Mouse (Mus musculus): ENCODE results near the gene Tuba1a. TPM values are rescaled to one million over a fixed set of nuclear protein-coding genes. Genes with fewer than 3 reads are reported as not detected.

The Tuba1a gene
- polyA plus RNA-seq, 1 experiment from 2014 or later: 2,353 TPM

DNA sequence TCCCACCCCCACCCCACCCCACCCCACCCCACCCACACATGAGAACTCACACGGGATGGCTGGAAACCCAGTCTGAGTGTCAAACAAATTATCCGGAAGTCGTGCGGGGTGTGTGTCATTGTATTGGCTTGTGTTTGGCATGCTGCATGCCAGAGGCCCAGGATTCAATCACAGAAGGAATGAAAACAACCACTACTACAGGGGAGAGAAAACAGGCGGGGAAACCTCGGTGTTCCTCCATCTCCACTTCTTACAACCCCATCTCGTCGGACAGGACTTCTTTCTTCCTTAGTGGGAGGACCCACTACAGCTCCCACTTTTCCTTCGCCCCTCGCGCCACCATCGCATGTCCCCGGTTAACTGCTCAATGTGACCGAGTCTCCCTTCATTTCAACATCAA lies 36.4 kb downstream of the Tuba1a start:
- H3K4me1 ChIP-seq: peaks cover 16% of the 10 kb centered on the region
- no peaks in the 10 kb centered on the region for H3K9me3 ChIP-seq
- peak overlapping the region; percentile 75 for H3K9ac ChIP-seq
- H3K4me3 ChIP-seq: peak overlapping the region; percentile 86
- 0% methylated on average over 14 of the region's 14 CpGs for WGBS
- peak overlapping the region; percentile 84 for H3K4me2 ChIP-seq (replicated peaks)
- no peaks in the 10 kb centered on the region for H3K27me3 ChIP-seq
- H3K27ac ChIP-seq: peak overlapping the region; percentile 95
- H3K36me3 ChIP-seq: peaks cover 26% of the 10 kb centered on the region
- ATAC-seq (ENCODE audit: insufficient number of reproducible peaks, insufficient read depth, low FRiP score, low TSS enrichment): no peak

DNA sequence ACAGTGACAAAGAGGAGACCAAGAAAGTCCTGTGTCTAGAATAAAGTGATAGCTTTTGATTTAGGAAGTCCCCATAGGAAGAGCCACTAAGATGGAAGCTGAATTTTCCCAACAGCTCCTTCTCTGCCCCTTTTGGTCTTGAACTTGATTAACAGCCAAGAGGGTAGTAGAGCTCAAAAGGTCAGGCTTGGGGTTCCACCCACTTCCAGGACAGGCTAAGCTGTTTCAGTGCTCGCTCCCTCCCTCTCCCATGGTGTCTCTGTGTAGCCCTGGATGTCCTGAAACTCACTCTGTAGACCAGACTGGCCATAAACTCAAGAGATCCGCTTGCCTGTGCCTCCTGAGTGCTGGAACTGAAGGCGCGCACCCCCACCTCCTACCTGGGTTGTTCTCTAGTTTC lies 37.5 kb downstream of the Tuba1a start:
- Histone ChIP-seq H3K4me1 (peaks cover 16% of the 10 kb centered on the region), H3K36me3 (peaks cover 36% of the 10 kb centered on the region), H3K27me3 (no peaks in the 10 kb centered on the region), H3K4me2 (replicated peaks) (peak overlapping the region; percentile 84), H3K9me3 (no peaks in the 10 kb centered on the region), H3K9ac (peak overlapping the region; percentile 75; the same call in 1 of the 2 replicates), H3K4me3 (peak overlapping the region; percentile 86; the same call in 1 of the 2 replicates), H3K27ac (no peak overlapping the region)
- 87% methylated on average over 4 of the region's 4 CpGs for WGBS
- ATAC-seq (ENCODE audit: insufficient number of reproducible peaks, insufficient read depth, low FRiP score, low TSS enrichment): no peak

DNA sequence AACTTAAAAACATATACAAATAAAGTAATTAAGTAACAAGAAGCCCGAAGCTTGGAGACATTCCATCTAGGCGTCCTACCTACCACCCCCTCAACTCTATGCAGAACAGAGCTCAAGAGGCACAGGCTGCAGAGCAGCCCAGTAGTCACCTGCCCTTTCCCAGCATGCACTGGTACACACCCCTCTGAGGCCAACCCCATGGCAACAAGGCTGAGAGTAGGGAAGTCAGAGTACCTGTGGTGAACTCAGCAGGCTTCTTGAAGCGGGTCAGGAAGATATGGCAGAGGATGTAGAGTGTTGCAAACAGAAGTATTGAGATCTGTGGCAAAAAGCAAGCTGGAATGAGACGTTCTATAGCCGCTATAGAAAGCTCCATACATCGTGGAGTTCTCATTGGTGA lies 38.6 kb downstream of the Tuba1a start:
- ATAC-seq (ENCODE audit: insufficient number of reproducible peaks, insufficient read depth, low FRiP score, low TSS enrichment): no peak
- WGBS: 93% methylated on average over 6 of the region's 6 CpGs
- no peak overlapping the region for H3K27ac ChIP-seq
- H3K9ac ChIP-seq: no peak overlapping the region
- no peaks in the 10 kb centered on the region for H3K9me3 ChIP-seq
- peaks cover 44% of the 10 kb centered on the region for H3K36me3 ChIP-seq
- H3K4me1 ChIP-seq: peaks cover 16% of the 10 kb centered on the region
- no peaks in the 10 kb centered on the region for H3K27me3 ChIP-seq
- H3K4me3 ChIP-seq: no peak overlapping the region
- no peak overlapping the region for H3K4me2 ChIP-seq (replicated peaks)

DNA sequence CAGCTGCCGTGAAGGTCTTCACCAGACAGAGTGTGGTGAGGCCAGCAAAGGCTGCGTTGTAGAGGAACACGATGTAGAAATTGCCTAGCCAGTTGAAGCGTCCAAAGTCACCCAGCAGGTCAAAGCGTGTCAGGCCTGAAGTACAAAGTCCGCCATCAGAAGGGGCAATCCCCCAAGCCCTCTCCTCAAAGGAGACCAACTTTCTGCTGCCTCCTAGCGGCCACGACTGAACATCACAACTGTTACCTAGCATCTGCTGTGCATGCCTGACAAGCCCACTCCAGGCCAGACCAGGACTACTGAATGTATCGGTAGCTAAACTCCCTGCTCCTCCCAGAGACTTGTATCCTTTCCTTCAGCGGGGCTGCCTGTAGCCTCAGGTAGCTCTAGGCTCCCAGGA lies 48.8 kb downstream of the Tuba1a start:
- H3K36me3 ChIP-seq: peaks cover 55% of the 10 kb centered on the region
- H3K9me3 ChIP-seq: no peaks in the 10 kb centered on the region
- no peak overlapping the region for H3K4me3 ChIP-seq

DNA sequence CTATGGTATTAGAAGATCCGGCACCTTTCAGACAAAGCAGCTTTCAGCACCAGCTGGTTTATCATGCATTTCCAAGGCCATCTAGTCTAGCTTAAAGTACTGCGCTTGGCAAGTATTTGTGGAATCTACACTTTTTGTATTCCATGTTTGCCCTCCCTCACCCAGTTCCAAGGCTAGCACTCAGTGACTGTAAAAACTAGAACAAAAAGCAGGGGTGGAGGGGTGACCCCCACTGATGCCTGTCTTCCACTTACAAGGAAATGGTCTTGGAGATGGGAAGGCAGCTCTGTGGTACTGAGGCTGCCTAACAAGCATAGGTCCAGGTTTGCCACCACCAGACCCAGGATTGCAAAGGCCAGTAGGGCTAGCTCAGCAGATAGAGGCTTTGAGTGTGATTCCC lies 50.9 kb downstream of the Tuba1a start:
- H3K27ac ChIP-seq: no peak overlapping the region

More for the DNA sequence above, 48.8 kb downstream of the Tuba1a start:
- peaks cover 10% of the 10 kb centered on the region for H3K27me3 ChIP-seq
- ATAC-seq (ENCODE audit: insufficient number of reproducible peaks, insufficient read depth, low FRiP score, low TSS enrichment): no peak
- no peak overlapping the region for H3K4me2 ChIP-seq (replicated peaks)
- no peak overlapping the region for H3K27ac ChIP-seq
- H3K9ac ChIP-seq: no peak overlapping the region
- H3K4me1 ChIP-seq: no peaks in the 10 kb centered on the region
- 31% methylated on average over 10 of the region's 10 CpGs for WGBS

DNA sequence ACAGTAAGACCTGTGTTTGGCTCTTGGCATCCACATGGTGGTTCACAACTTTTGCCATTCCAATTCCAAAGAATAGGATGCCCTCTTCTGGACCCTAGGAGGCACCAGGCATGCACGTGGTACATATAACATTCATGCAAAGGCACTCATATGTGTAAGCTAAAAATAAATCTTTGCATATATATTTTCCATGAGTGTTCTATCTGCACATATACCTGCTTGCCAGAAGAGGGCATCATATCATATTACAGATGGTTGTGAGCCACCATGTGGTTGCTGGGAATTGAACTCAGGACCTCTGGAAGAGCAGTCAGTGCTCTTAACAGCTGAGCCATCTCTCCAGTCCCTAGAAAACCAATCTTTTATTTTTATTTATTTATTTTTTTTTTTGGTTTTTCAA lies 52.0 kb downstream of the Tuba1a start:
- H3K4me2 ChIP-seq (replicated peaks): no peak overlapping the region
- H3K27ac ChIP-seq: no peak overlapping the region
- H3K36me3 ChIP-seq: peaks cover 24% of the 10 kb centered on the region
- H3K9me3 ChIP-seq: no peaks in the 10 kb centered on the region
- ATAC-seq (ENCODE audit: insufficient number of reproducible peaks, insufficient read depth, low FRiP score, low TSS enrichment): no peak
- H3K4me1 ChIP-seq: peaks cover 12% of the 10 kb centered on the region
- peaks cover 40% of the 10 kb centered on the region for H3K27me3 ChIP-seq
- H3K4me3 ChIP-seq: no peak overlapping the region
- no peak overlapping the region for H3K9ac ChIP-seq
- WGBS: 55% methylated on average over 1 of the region's 1 CpGs

More for the DNA sequence above, 50.9 kb downstream of the Tuba1a start:
- peaks cover 10% of the 10 kb centered on the region for H3K4me1 ChIP-seq
- H3K27me3 ChIP-seq: peaks cover 29% of the 10 kb centered on the region
- no peak overlapping the region for H3K4me2 ChIP-seq (replicated peaks)
- peaks cover 34% of the 10 kb centered on the region for H3K36me3 ChIP-seq
- no peaks in the 10 kb centered on the region for H3K9me3 ChIP-seq
- H3K9ac ChIP-seq: no peak overlapping the region
- ATAC-seq (ENCODE audit: insufficient number of reproducible peaks, insufficient read depth, low FRiP score, low TSS enrichment): no peak
- WGBS: 93% methylated on average over 2 of the region's 2 CpGs
- H3K4me3 ChIP-seq: no peak overlapping the region

Other genes with a start within 250 kb of the Tuba1a start
- gene Ccdc65, start 245.5 kb downstream of the Tuba1a start, polyA plus RNA-seq (2016; fragmentation: Nextera tagmentation; extraction: Ambion mirVana): 1.1 and 1.2 TPM in 2 replicates
- 25.1 and 26.3 TPM in 2 replicates for gene Fkbp11, start 225.5 kb downstream of the Tuba1a start, polyA plus RNA-seq (2016; fragmentation: Nextera tagmentation; extraction: Ambion mirVana)
- gene Arf3, start 190.5 kb downstream of the Tuba1a start, polyA plus RNA-seq (2016; fragmentation: Nextera tagmentation; extraction: Ambion mirVana): 51.2 and 52.1 TPM in 2 replicates
- gene Wnt10b, start 175.6 kb downstream of the Tuba1a start, polyA plus RNA-seq (2016; fragmentation: Nextera tagmentation; extraction: Ambion mirVana): 1.5 and 1.7 TPM in 2 replicates
- 0.13 and 0.38 TPM in 2 replicates for gene Wnt1, start 163.8 kb downstream of the Tuba1a start, polyA plus RNA-seq (2016; fragmentation: Nextera tagmentation; extraction: Ambion mirVana)
- 0.04 TPM in 1 of 2 replicates, not detected in the other for gene Ddn, start 144.2 kb downstream of the Tuba1a start, polyA plus RNA-seq (2016; fragmentation: Nextera tagmentation; extraction: Ambion mirVana)
- gene Prkag1, start 122.2 kb downstream of the Tuba1a start, polyA plus RNA-seq (2016; fragmentation: Nextera tagmentation; extraction: Ambion mirVana): 85.9 and 87.1 TPM in 2 replicates
- gene Kmt2d, start 82.5 kb downstream of the Tuba1a start, polyA plus RNA-seq (2016; fragmentation: Nextera tagmentation; extraction: Ambion mirVana): 12.9 and 14.2 TPM in 2 replicates
- 19.3 and 20.7 TPM in 2 replicates for gene Rhebl1, start 59.2 kb downstream of the Tuba1a start, polyA plus RNA-seq (2016; fragmentation: Nextera tagmentation; extraction: Ambion mirVana)
- 0.67 and 1.2 TPM in 2 replicates for gene Dhh, start 55.2 kb downstream of the Tuba1a start, polyA plus RNA-seq (2016; fragmentation: Nextera tagmentation; extraction: Ambion mirVana)
- gene Lmbr1l, start 35.5 kb downstream of the Tuba1a start, polyA plus RNA-seq (2016; fragmentation: Nextera tagmentation; extraction: Ambion mirVana): 21.5 and 26.4 TPM in 2 replicates
- gene Tuba1b, start 19.1 kb downstream of the Tuba1a start, polyA plus RNA-seq (2016; fragmentation: Nextera tagmentation; extraction: Ambion mirVana): 1,598 and 1,609 TPM in 2 replicates
- not detected in 2 replicates for gene Gm49450, start 152 bp downstream of the Tuba1a start, polyA plus RNA-seq (2016; fragmentation: Nextera tagmentation; extraction: Ambion mirVana)
- 98.8 and 103 TPM in 2 replicates for gene Tuba1c, start 76.2 kb upstream of the Tuba1a start, polyA plus RNA-seq (2016; fragmentation: Nextera tagmentation; extraction: Ambion mirVana)
- gene Prph, start 101.5 kb upstream of the Tuba1a start, polyA plus RNA-seq (2016; fragmentation: Nextera tagmentation; extraction: Ambion mirVana): 35.6 and 50.9 TPM in 2 replicates
- 38.5 and 39.0 TPM in 2 replicates for gene Troap, start 120.9 kb upstream of the Tuba1a start, polyA plus RNA-seq (2016; fragmentation: Nextera tagmentation; extraction: Ambion mirVana)
- gene C1ql4, start 134.1 kb upstream of the Tuba1a start, polyA plus RNA-seq (2016; fragmentation: Nextera tagmentation; extraction: Ambion mirVana): 0.42 and 0.46 TPM in 2 replicates
- 0.70 and 0.75 TPM in 2 replicates for gene Dnajc22, start 139.5 kb upstream of the Tuba1a start, polyA plus RNA-seq (2016; fragmentation: Nextera tagmentation; extraction: Ambion mirVana)
- 69.4 and 73.4 TPM in 2 replicates for gene Spats2, start 172.2 kb upstream of the Tuba1a start, polyA plus RNA-seq (2016; fragmentation: Nextera tagmentation; extraction: Ambion mirVana)